Mouse (Mus musculus) adrenal gland, adult 8-10 months (tissue): ENCODE results near the gene Glyatl3. TPM values are rescaled to one million over a fixed set of nuclear protein-coding genes. Genes with fewer than 3 reads are reported as not detected.

Source experiments
- DNase-seq: peaks from one replicate; pipeline ENCODE4 v3.0.0; 2022
- total RNA-seq, 4 experiments: library from RNA; stranded (reverse); gene quantifications; 2 replicates each; pipeline ENCODE4 v1.2.4; 2022

Gene Glyatl3
- not detected for total RNA-seq

DNA sequence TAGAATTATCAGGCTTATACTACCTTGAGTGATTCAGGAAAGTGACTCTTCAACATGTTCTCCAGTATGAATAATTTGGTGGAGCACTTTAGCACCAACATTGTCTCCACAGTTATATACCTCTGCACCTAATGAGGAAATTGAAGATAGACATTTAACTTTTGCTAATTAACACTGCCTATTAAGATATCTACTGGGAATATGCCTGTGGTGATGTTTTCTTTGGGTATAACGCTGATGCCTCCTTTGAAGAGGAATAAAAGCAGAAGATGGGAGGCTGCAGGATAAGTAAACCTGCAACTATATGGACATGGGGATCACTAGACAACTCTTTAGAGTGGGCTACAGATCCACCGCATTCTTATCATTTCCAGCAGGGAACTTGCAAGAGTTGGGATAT lies at the start of gene Glyatl3:
Gene Glyatl3 (minus strand): TSS at position 101 of the 400 bp plus-strand sequence.
- no peak for DNase-seq

DNA sequence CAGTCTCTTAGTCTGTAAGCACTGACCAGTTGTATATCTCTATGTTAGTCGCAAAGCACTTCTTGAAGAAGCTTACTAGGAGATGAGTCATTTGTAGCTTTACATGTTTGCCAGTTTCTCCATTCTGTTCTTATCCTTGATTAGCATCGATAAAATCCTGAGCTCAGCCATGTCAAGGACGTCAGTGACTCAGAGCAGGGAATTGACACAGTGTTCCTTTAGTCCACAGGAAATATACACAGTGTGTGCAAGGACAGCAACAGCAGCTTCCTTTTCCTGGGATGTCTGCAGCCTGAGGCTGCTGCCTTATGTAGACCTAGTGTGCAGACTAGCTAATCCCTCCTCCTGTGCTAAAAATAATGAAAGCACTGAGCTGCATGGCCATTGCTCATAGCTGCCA lies 34.4 kb upstream of the Glyatl3 start:
- peak; percentile 61 for DNase-seq

DNA sequence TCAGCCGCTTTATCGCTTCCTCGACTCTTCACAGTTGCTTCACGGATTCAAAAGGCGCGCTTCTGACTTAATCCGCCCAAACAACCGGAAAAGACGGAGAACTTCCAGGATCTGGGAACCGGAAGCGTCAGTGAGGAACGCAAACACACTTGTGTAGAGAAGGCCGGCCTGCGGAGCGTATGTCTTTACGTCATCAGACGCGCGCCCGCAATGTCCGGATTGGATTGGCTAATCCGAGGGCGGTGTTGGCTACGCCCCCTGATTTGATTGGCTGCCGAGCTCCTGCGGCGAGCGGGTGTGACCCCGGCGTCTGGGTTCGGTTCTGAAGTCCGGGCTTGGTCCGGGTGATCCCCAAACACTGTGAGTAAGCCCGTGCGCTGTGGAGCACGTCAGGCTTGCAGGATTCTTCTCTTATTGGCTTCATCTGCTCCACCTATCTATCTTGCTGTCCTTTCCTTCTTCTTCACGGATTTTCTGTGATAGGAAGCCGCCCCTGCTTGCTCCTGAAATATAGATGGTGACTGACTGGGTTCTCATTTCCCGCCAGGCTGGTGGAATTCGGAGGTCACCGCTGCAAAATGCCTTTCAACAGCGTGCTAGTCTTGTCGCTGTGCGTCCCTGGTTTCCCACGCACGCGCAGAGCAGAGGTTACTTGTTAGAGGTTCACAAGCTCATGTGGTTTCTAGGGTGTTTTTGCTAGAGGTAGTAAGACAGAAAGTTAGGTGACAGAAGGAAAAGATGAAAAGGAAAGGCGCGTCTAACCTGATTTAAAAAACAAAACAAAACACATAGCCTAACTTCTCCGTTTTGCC lies 20.5 kb upstream of the Glyatl3 start, which contains the start of the genes Mut and Cenpq:
Gene Mut (plus strand): TSS at position 266 of the 812 bp plus-strand sequence.
Gene Cenpq (minus strand): TSS at position 628 of the 812 bp plus-strand sequence.
- DNase-seq = peak; percentile 98

DNA sequence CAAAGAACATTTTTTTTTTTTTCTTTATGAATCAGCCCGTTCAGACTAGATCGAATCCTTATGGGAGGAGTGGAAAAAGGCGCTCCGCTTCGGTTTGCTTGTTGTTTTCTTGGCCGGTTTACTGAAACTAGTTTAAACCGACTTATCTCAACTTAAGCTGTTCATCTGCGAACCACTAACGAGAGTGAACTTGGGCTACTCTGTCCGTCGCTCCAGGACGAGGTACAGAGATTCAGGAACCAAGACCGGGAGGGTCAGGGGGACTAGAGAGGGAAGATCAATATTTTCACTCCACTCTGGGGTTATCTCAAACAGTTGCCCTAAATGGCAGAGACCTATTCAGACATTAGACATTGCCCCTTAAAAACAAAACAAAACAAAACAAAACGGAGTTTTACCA lies 19.8 kb upstream of the Glyatl3 start:
- no peak for DNase-seq

DNA sequence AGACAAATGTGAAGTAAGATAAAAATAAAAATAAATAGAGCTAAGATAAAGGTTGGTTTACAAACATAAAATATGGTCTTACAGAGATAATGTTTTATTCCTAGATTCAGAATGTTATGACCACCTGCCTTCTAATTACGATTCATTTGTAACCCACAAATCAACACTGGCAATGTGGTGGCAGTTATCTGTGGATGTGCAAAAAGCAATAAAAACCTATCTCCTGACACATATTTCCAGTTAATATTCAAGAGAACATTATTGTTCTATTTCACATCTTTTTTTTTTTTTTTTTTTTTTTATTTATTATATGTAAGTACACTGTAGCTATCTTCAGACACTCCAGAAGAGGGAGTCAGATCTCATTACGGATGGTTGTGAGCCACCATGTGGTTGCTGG lies 1.3 kb upstream of the Glyatl3 start:
- DNase-seq = no peak

DNA sequence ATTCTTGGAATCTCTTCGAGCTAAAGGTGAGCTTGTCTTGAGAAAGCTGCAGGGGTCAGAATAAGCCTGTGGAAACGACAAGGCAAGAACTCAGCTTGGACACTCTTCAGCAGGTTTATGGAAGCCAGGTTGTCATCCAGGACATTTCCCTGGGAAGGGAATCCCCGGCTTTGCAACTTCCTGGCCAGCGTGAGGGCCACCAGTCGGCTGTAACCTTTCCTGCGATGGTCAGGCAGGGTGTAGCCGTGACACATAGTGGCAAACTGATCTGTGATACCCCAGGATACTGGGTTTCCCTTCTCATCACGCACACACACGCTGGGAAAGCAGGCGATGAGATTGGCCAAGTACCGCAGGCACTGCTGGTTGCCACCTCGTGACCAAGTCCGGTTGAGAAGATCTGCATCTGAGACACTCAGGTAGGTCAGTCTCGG lies 9.4 kb downstream of the Glyatl3 start:
- DNase-seq = no peak

DNA sequence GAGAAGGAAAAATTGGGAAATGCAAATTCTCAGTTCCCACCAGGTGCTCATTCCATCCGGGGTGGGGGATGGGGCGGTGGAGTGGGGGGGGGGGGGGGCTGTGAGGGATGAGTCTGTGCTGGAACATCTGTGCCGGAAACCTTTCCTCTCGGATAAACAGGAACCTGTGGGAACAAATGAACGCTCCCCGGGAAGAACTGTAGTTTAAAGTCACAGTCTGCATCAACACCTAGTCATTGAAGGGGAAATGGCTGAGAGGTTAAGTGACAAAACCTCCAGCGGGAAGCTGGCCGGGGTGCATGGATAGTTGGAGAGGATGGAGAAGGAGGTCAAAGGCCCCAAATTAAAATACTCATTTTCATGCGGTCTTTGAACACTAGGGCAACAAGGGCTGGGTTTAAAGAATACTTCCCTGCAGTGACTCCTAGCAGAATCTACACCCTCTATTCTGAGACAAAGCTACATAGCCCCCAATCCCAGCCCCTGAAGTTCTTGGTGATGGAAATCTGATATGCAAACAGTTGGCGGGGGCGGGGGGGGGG lies 10.0 kb downstream of the Glyatl3 start:
- no peak for DNase-seq

DNA sequence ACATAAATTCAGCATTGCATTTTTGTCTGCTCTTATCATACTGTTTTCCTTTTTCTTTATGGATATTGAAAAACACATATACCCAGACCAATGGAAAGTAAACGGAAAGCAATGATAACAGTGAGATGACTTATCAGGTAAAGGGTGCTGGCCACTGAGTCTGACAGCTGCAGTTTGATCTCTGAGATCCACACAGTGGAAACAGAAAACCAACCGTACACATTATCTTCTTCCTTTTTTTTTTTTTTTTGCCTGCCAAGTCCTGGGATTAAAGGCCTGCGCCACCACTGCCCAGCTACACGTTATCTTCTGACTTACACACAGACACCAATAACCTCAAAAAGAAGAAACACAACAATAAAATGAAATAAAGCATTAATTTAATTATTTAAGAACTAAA lies 10.8 kb downstream of the Glyatl3 start:
- no peak for DNase-seq

DNA sequence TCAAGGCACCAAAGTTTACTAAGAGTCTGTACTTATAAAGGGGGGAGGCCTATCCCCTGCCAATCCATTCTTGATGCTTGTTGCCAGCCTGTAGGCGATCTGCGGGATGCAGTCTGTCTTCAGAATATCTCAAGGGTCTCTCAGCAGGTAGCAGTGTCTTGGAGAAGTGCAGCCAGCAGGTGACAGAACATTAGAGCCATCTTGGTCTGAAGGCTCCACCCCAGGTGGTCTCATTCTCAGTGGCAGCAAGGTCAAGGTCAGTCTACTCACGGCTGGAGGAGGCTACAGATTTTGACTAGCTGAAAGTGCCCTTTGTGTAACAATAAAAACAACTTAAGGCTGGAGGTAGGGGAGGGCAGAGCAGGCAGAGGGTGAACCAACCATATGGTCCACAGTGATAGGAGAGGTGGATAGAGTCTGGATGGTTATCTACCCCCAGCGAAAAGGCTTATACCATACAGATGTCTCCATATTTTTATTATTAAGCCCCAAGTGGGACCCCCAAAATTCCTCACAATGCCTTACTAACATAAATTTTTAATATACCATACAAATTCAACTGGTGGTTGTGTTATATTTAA lies 14.3 kb downstream of the Glyatl3 start:
- no peak for DNase-seq

DNA sequence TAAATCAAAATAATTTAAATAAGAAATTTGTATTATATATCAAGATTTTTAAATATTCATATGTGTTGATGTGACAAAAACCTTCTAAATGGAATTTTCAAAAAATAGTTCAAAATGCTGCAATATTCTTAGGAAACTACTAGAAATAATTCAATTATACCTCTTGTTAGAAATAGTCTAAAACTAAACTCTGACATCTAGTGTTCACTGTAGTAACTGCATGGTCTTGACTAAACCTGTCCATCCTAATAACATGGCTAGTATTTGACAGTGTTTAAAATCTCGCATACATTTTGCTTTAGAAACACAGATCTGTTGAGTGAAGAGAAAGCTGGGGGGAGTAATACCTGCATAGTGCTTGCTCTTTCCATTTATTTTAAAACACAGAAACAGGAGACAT lies 17.3 kb downstream of the Glyatl3 start:
- no peak for DNase-seq

DNA sequence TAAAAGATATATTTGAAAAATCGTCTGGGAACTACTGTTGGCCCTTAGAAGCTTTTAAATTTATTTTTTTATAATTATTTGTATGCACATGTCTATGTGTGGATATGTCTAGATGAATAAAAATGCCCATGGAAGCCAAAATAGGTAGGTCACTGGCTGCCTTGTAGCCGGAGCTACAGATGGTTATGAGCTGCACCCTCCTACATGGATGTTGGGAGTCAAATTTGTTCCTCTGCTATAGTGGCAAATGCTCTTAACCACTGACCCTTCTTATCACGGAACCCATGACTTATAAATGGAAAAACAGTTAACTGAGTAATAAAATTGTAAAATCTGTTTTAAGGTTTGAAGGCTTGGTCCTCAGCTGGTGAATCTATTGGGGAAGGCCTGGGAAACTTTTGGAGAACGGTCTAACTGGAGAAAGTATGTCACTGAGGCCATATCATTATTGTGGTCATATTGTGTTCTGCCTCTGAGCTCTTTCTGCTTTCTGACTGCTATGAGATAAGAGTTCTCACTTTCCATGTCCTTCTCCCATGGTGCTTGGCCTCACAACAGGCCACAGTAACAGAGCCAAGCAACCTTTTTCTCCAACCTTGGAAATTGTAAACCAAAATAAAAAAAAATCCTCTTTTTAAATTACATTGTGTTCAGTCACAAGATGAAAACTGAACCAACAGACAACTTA lies 26.2 kb downstream of the Glyatl3 start:
- DNase-seq = no peak

DNA sequence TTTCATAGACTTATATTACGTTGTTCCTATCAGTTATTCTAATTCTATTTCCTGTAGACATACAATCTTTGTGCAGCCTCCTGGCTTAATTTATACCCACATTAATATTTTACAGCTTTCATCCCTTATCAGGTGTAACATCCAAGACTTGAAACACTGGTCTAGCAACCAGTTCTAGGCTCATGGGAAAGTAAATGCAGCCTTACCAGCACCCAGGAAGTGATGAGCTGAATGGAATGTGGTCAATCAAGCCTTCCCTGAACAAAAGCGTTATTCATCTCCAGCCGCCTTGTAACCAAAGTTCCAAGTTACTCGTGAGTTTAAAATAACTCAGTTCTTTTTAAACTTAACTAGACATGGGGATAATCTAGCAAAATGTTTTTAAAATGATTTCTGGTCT lies 29.0 kb downstream of the Glyatl3 start:
- no peak for DNase-seq

DNA sequence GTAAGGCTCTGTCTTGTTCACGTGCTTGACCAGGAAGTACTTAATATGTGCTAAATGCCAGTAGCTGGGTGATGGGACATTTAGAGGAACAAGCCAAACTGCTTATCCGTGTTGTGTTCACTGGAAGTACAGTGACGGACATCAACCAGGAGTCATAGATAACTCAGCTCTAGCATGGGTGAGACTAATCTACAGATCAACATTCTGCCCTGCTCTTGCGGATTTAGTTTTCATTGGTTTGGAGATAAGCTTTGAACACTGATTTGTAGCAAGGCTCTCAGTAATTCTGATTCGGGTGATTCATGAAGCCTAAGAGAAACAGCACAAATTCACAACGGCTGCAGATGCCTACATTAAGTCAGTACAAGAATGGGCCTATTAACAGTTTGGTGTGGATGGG lies 32.0 kb downstream of the Glyatl3 start:
- no peak for DNase-seq

DNA sequence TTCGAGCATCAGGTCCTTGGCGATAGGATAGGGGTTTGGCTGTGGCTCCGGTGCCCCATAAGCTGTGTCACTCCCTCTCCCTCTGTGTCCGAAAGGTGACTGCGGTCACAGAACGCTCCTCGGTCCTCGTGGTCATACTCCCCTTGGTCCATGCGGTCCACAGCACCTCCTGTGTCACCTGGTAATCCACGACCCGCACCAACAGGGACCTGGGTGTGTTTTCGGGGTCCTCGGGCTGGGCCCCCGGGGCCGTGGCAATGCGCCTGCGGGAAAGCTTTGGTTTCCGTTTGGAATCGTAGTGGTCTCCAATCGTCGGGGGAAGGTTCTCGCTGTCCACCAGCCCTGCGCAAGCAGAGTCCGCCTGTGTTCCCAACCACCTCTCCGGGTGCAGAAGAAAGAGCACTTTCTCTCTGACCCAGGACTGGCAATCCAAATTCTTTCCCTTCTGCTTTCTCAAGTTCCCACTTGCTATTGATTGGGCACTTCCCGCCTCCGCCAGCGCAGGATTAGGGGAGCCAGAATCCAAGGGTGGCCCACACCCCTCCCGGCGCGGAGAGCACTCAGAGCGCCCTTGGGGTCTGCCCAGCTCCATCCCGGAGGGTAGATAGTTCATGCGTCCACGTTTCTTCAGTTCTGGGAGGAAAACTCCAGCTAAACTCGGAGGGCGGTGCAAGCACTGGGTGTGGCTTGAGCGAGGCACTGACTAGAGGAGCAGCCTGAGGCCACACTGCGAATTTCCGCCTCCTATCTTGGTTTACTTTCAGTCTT lies 34.0 kb downstream of the Glyatl3 start, which contains the start of gene 9130008F23Rik:
Gene 9130008F23Rik (minus strand): TSS at position 636 of the 768 bp plus-strand sequence.
- peak; percentile 22 for DNase-seq

DNA sequence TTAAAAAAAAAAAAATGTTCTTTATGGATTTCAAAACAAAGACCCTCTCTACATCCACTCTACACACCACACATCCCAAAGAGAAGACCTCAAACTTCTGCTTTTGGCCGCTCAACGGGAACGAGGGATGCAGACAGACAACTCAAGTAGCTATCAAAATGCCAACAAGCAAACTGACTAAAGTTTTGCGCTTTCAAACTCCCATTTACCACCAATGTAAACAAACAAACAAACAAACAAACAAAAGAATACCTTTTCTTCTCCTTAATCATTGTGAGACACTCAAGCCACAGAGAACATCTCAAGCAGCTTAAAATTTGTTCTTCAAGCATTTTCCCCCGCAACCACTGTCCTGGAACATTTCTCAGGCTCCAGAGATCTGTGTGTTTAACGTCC lies 34.6 kb downstream of the Glyatl3 start:
- no peak for DNase-seq

DNA sequence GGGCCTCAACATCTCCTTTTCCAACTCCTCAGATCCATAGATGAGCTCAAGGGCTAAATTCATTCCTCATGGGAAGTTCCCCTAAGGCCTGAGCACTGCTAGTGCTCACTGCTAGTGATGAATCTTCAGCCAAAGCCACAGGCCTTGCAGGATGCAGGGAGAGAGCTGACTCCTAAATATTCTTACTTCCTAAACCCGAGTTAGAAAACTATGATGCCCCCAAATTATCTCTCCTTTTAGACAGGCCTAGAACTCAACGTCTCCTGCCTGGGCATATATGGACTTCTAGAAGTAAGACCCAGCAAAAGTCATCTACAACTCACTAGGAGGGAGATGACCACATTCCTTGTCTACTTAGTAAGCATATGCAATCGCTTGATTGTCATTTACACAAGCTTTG lies 36.4 kb downstream of the Glyatl3 start:
- no peak for DNase-seq

DNA sequence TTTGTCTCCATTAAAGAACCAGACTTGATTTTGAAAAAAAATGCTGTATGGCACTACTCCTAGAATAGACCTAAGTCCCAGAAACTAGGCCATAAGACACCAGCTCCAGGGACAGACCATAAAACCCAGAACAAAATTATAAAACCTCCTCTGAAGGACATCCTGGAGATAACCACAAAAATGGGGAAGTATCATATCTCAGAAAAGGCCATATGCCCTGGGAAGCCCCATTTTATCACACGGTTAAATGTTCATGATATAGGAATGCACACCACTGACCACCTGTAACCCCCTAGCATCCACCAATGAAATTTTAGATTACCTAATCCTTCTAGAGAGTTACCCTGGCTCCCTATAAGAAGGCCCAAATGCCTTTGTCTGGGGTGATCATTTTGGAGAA lies 38.6 kb downstream of the Glyatl3 start:
- DNase-seq = no peak

DNA sequence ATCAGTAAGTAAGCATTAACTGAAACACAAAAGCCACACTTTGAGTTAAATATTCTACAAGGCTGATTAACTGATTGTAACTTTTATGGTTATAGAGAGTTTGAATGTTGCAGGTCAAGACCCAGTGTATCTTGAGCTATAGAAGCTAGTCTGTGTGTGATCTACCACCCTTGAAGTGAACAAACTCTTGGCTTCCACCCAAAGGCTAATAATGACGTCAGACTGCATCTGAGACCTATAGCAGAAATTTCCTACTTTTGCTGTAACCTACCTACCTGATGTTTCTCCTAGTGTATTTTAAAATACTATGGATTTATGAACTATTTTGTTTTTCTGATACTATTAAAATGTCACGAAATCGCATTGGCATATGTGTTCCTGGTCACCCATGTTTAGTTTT lies 39.4 kb downstream of the Glyatl3 start:
- no peak for DNase-seq

DNA sequence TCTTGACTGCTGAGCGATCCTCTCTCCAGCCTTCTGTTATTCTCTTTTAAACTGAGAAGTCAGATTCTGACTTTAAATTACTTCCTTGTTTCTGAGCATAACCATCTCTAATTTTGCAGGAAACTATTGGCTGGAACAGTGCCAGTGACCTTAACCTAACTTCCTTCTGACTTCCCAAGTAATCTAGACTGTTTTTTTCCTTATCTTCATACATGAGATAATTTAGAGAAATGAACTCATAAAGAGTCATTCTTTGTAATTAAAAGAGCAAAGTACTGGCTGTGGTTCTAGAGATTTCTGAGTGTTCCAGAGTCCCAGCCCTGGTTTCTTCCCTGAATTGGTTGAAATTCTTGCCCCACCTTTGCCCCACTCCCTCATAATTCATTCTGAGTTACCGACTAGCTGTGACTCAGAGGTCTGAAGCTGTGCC lies 40.6 kb downstream of the Glyatl3 start:
- DNase-seq = no peak

DNA sequence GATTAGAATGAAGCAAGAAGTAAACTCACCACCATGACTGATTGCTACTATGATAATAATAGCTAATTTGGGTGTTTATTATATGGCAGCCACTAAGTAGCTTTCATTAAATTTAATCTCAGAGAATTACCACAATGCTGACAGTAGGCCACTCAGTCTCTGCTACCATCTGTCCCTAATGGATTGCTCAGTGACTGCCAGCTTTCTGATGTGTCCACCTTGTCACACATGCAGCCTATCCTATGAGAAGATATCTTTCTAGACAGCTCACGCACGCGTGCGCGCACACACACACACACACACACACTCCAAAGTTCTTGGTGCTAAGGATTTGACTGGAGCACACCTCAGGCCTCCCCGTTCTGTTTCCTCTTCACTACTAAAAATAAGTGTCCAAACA lies 41.5 kb downstream of the Glyatl3 start:
- no peak for DNase-seq

DNA sequence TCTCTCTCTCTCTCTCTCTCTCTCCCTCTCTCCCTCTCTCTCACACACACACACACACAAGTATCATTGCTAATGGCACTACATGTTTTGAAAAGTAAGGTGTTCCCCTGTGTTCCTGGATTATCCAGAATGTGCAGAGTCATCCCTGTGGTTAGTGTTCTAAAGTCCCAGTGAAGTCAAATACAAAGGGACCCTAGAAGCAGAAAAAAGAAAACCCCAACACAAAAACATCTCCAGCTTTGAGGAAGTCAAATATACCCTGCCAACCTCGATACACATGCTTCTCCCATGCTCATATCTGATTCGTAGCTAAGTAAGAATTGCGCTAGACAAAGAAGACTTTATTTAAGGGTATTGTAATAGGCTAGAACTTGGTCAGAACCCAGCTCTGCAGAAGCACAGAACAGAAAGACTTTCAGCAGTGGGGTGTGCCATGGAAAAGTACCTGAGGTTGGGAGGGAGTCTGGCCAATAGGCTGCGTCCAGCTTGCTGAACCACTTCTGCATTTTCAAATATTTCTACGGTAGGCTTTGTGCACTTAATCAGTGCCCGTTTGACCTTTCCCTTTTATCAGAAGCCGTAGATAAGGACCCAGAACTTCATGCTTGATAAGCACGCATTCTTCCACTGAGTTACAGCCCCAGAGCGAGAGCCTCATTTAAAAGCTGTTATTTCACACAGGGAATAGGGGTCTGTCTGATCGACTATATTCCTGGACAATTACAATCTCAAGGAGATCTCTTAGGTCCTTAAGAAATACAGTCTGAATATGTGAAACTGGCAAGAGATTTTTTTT lies 45.0 kb downstream of the Glyatl3 start:
- no peak for DNase-seq
